Mouse (Mus musculus): ENCODE data around the gene Myct1.
A peak's percentile ranks its signal among the peaks of the same experiment; 100 is the strongest.

Myct1 gene

GRCm38 (mm10) chr10:5593464-5593863 is at the start of gene Myct1:
TSS of gene Myct1 (plus strand) at chr10:5593775.
- no peak for DNase-seq (ENCODE audit: low read depth)

- no peak for DNase-seq (ENCODE audit: low read depth)
Measured at GRCm38 (mm10) chr10:5546428-5546827, 47.1 kb upstream of the Myct1 start.

- DNase-seq (ENCODE audit: low read depth) = no peak
Measured at GRCm38 (mm10) chr10:5547769-5548168, 45.8 kb upstream of the Myct1 start.

- DNase-seq (ENCODE audit: low read depth) = no peak
Measured at GRCm38 (mm10) chr10:5548651-5549050, 44.9 kb upstream of the Myct1 start.

GRCm38 (mm10) chr10:5549871-5550167 is 43.8 kb upstream of the Myct1 start:
- no peak for DNase-seq (ENCODE audit: low read depth)

- peak; percentile 56 for DNase-seq (ENCODE audit: low read depth)
Measured at GRCm38 (mm10) chr10:5550168-5551021, 43.2 kb upstream of the Myct1 start.

GRCm38 (mm10) chr10:5551382-5551781 is 42.2 kb upstream of the Myct1 start, which contains the start of gene Syne1:
TSS of gene Syne1 (minus strand) at chr10:5551482.
- no peak for DNase-seq (ENCODE audit: low read depth)

GRCm38 (mm10) chr10:5554941-5555340 is 38.6 kb upstream of the Myct1 start:
- DNase-seq (ENCODE audit: low read depth) = peak; percentile 59

- DNase-seq (ENCODE audit: low read depth) = no peak
Measured at GRCm38 (mm10) chr10:5558808-5559207, 34.8 kb upstream of the Myct1 start.

- DNase-seq (ENCODE audit: low read depth) = no peak
Measured at GRCm38 (mm10) chr10:5560526-5560925, 33.0 kb upstream of the Myct1 start.

- DNase-seq (ENCODE audit: low read depth) = no peak
Measured at GRCm38 (mm10) chr10:5561706-5562105, 31.9 kb upstream of the Myct1 start.

GRCm38 (mm10) chr10:5568991-5569390 is 24.6 kb upstream of the Myct1 start:
- DNase-seq (ENCODE audit: low read depth) = no peak

GRCm38 (mm10) chr10:5570059-5570458 is 23.5 kb upstream of the Myct1 start:
- DNase-seq (ENCODE audit: low read depth) = no peak

- no peak for DNase-seq (ENCODE audit: low read depth)
Measured at GRCm38 (mm10) chr10:5571332-5571731, 22.2 kb upstream of the Myct1 start.

GRCm38 (mm10) chr10:5573328-5573727 is 20.2 kb upstream of the Myct1 start:
- peak; percentile 27 for DNase-seq (ENCODE audit: low read depth)

GRCm38 (mm10) chr10:5591061-5591460 is 2.5 kb upstream of the Myct1 start:
- DNase-seq (ENCODE audit: low read depth) = no peak

- no peak for DNase-seq (ENCODE audit: low read depth)
Measured at GRCm38 (mm10) chr10:5591996-5592395, 1.6 kb upstream of the Myct1 start.

GRCm38 (mm10) chr10:5594457-5594856 is 882 bp downstream of the Myct1 start:
- DNase-seq (ENCODE audit: low read depth) = no peak

- no peak for DNase-seq (ENCODE audit: low read depth)
Measured at GRCm38 (mm10) chr10:5596559-5596958, 3.0 kb downstream of the Myct1 start.

- peak; percentile 79 for DNase-seq (ENCODE audit: low read depth)
Measured at GRCm38 (mm10) chr10:5600123-5600522, 6.5 kb downstream of the Myct1 start.

- DNase-seq (ENCODE audit: low read depth) = peak; percentile 26
Measured at GRCm38 (mm10) chr10:5603512-5603911, 9.9 kb downstream of the Myct1 start.

GRCm38 (mm10) chr10:5604371-5604770 is 10.8 kb downstream of the Myct1 start:
- no peak for DNase-seq (ENCODE audit: low read depth)

GRCm38 (mm10) chr10:5608874-5609273 is 15.3 kb downstream of the Myct1 start:
- DNase-seq (ENCODE audit: low read depth) = no peak

Data from naive thymus-derived CD4-positive, alpha-beta T cell, adult 2 months (primary cell).